Mouse (Mus musculus): ENCODE data around the gene Arrdc3. TPM values are rescaled to one million over a fixed set of nuclear protein-coding genes. Genes with fewer than 3 reads are reported as not detected.

Arrdc3 gene
- polyA plus RNA-seq, 1 experiment, result 58.4 TPM

DNA sequence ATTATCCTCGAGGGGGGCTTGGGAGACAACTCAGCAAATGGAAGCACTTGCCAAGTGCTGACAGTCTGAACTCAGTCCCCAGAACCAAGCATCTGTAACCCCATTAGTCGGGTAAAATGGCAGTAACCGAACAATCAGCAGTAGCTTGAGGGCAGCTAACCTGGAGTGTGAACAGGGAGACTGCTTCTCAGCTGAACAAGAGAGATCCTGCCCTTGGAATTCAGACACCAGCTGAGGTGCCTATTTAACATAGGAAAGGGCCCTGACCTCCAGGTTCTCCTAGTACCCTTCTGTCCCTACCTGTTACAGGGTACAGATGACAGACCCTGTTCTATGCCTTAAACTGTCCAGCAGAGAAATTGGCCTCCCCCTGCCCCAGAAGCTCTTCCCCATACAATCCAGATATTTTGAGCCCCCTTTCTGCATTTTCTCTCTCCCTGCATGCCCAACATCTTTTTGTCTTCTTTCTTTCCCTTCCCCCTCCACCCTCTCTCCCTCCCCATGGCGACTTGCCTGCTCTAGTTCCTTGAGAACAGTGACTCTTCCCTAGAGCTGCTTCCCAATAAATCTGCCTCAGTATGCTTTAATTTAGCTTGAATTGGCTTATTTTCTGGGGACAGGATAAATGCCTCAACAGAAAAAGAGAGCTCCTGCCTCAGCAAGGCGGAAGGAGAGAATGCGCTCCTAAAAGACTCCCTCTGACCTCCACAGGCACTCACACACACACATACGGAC lies 38.6 kb downstream of the Arrdc3 start:
- TF ChIP-seq POLR2A (IDR thresholded peaks at IDR 0.05; ENCODE audit: borderline replicate concordance, extremely low read depth, insufficient read depth, insufficient read length, poor library complexity, severe bottlenecking), result no peak
- TF ChIP-seq CTCF (IDR thresholded peaks at IDR 0.05; ENCODE audit: borderline replicate concordance, extremely low read depth, insufficient read depth, insufficient read length), result no peak
- no peak for DNase-seq (ENCODE audit: low read depth)

DNA sequence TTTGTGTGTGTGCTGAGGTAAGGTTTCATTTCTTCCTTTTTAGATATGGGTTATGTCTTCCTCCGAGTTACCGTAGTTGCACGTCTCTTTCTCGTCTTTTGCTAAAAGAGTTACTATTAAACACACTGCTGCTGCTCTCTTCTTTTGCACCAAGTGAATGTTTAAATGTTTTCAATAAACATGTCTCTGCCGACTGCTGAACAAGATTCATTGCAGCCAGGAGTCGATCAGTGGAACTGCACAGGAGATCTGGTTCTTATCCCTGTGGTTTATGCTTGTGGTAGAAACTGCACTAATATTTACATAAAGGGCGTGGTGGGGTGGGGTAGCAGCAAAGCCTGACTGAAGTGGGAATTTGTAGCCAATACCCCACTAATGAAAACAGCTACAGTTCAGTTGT lies 45.0 kb downstream of the Arrdc3 start:
- no peak for DNase-seq (ENCODE audit: low read depth)
- TF ChIP-seq CTCF (IDR thresholded peaks at IDR 0.05; ENCODE audit: borderline replicate concordance, extremely low read depth, insufficient read depth, insufficient read length) (no peak), POLR2A (IDR thresholded peaks at IDR 0.05; ENCODE audit: borderline replicate concordance, extremely low read depth, insufficient read depth, insufficient read length, poor library complexity, severe bottlenecking) (no peak)

DNA sequence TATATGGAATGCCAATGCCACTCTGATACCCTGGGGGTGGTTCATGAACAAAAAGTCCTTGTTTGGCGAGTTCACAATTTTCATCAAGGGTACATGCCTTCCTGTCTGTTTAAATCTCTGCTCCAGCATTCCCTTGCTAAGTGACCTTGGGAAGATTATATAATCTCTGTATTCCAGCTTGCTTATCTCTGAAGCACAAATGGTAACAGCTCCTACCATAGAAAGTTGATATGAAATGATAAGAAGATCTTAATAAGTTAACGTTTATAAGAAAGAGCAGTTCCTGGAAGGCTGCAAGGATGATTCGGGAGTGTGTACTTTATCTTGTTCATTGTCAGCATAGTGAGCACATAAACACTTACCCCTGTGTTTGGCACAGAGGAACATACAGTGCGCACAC lies 46.8 kb downstream of the Arrdc3 start:
- TF ChIP-seq CTCF (IDR thresholded peaks at IDR 0.05; ENCODE audit: borderline replicate concordance, extremely low read depth, insufficient read depth, insufficient read length), result no peak
- TF ChIP-seq POLR2A (IDR thresholded peaks at IDR 0.05; ENCODE audit: borderline replicate concordance, extremely low read depth, insufficient read depth, insufficient read length, poor library complexity, severe bottlenecking), result no peak
- DNase-seq (ENCODE audit: low read depth), result no peak

DNA sequence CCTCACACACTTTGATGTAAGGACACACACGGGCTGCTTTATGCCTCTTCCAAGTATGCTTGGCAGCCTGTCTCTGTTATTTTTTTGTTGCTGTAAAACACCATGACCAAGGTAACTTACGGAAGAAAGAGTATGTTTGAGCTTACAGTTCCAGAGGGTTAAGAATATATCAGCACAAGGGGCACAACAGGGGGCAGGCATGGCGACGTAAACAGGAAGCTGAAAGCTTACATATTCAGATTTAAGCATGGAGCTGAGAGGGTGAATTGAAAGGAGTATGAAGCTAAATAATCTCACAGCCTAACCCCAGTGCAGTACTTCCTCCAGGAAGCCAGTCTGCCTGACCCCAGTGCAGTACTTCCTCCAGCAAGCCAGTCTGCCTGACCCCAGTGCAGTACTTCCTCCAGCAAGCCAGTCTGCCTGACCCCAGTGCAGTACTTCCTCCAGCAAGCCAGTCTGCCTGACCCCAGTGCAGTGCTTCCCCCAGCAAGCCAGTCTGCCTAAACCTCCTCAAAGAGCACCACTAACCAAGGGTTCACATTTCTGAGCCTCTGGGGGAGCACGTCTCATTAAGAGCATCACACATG lies 49.7 kb downstream of the Arrdc3 start:
- TF ChIP-seq CTCF (IDR thresholded peaks at IDR 0.05; ENCODE audit: borderline replicate concordance, extremely low read depth, insufficient read depth, insufficient read length) (no peak), POLR2A (IDR thresholded peaks at IDR 0.05; ENCODE audit: borderline replicate concordance, extremely low read depth, insufficient read depth, insufficient read length, poor library complexity, severe bottlenecking) (no peak)
- DNase-seq (ENCODE audit: low read depth), result no peak

DNA sequence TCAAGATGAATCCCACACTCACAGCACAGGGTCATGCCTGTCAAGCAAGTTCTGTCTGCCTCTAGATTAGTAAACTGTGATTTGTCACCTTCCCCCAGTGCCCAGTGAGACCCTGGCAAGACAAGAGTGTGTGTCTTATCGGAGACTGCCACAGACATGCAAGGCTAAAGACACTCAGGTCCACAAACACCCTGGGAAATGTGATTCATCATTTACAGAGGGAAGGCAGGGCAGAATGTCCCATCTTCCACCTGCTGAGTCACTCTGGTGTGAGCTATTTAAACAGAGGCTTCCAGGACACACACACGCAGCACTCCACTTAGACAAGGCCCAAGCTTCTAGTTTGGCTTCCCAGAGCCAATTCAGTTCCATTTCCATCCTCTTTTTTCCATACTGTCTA lies 53.2 kb downstream of the Arrdc3 start:
- no peak for DNase-seq (ENCODE audit: low read depth)
- TF ChIP-seq POLR2A (IDR thresholded peaks at IDR 0.05; ENCODE audit: borderline replicate concordance, extremely low read depth, insufficient read depth, insufficient read length, poor library complexity, severe bottlenecking) (no peak), CTCF (IDR thresholded peaks at IDR 0.05; ENCODE audit: borderline replicate concordance, extremely low read depth, insufficient read depth, insufficient read length) (no peak)

DNA sequence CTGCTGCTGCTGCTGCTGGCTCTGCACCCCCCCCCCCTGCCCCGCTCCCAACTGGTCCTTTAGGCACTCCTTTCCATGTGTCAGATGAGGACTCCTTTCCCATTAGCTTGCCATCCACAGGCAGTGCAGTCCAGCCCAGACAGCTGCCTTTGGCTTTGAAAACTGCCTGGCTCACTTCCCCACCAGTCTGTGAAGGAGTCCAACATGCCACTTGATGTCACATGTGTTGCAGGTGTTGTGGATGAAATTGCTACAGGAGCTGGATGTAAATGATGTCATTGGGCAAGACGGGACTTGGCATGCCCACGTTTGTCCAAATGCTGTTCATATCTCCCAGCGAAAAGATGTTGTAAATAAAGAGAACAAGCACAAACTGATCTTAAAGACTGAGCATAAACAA lies 56.0 kb downstream of the Arrdc3 start:
- TF ChIP-seq POLR2A (IDR thresholded peaks at IDR 0.05; ENCODE audit: borderline replicate concordance, extremely low read depth, insufficient read depth, insufficient read length, poor library complexity, severe bottlenecking), result no peak
- TF ChIP-seq CTCF (IDR thresholded peaks at IDR 0.05; ENCODE audit: borderline replicate concordance, extremely low read depth, insufficient read depth, insufficient read length), result no peak
- peak; percentile 8 for DNase-seq (ENCODE audit: low read depth)

DNA sequence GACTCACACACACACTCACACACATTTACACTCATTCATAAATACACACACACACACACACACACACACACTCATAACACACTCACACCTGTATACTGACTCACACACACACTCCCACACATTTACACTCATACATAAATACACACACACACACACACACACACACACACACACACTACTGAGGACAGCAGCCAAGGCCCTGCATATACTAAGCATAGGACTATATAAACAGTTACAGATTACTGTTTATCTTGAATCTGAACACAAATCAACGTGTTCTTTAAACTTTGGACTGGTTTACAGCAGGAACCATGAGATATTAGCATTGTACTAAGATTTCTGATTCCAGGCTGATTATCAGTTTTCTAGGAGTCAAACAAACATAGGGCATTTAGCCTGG lies 56.7 kb downstream of the Arrdc3 start:
- DNase-seq (ENCODE audit: low read depth), result no peak
- no peak for TF ChIP-seq CTCF (IDR thresholded peaks at IDR 0.05; ENCODE audit: borderline replicate concordance, extremely low read depth, insufficient read depth, insufficient read length)
- TF ChIP-seq POLR2A (IDR thresholded peaks at IDR 0.05; ENCODE audit: borderline replicate concordance, extremely low read depth, insufficient read depth, insufficient read length, poor library complexity, severe bottlenecking), result no peak

DNA sequence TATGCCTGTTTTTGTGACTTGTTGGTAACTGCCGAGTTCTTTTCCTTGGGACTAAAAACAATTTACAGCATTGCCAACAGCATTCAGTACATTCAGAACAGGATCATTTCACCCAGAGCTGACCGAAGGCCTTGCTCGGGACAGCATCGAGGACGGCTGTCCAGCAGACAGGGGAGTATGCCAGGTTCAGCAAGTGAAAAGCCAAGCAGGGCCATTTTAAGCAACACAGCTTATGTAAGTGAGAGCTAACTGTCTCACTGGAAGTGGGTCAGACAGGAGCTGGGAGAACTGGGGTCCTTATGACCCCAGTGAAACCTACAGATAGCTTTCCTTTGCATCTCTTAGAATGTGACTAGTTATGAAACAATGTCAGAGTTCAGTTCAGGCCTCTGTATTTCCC lies 57.2 kb downstream of the Arrdc3 start:
- DNase-seq (ENCODE audit: low read depth), result no peak
- TF ChIP-seq CTCF (IDR thresholded peaks at IDR 0.05; ENCODE audit: borderline replicate concordance, extremely low read depth, insufficient read depth, insufficient read length) (no peak), POLR2A (IDR thresholded peaks at IDR 0.05; ENCODE audit: borderline replicate concordance, extremely low read depth, insufficient read depth, insufficient read length, poor library complexity, severe bottlenecking) (no peak)

DNA sequence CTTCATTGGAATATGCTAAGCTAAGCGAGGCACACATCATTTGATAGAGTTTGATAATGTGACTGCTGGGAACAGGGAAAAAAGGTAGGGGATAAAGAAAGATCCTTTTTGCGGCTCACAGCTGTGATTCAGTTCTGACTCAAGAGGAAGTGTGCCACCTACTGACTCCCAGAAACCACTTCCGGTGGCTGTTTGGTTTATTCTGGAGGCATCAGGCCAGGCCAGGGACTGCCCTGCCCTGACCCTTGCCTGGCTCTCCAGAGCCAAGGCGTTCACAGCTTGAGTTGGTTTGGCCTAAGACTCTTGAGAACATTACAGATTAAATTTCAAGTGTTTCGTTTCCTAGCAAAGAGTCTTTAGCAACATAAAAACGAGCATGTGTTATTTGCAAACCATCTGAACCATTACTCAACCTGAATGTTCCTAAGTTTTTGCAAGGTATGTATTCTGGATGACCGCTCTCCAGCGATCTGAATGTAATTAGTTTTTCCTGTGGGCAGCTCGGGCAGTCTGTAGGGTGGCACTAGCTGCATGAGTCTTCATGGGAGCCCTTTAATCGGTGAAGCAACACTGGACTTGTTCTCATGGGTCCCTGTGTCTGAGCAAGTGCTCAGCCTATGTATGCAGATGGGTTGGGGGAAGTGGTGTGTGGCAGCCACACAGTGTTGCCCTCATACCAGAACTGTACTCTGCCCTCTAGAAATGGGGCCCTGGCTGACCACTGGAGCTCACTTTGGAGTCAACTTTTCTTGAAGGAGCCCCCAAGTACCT lies 57.9 kb downstream of the Arrdc3 start:
- peak; percentile 15; the same call in 1 of the 2 replicates for TF ChIP-seq CTCF (IDR thresholded peaks at IDR 0.05; ENCODE audit: borderline replicate concordance, extremely low read depth, insufficient read depth, insufficient read length)
- no peak for TF ChIP-seq POLR2A (IDR thresholded peaks at IDR 0.05; ENCODE audit: borderline replicate concordance, extremely low read depth, insufficient read depth, insufficient read length, poor library complexity, severe bottlenecking)
- peak; percentile 7 for DNase-seq (ENCODE audit: low read depth)

DNA sequence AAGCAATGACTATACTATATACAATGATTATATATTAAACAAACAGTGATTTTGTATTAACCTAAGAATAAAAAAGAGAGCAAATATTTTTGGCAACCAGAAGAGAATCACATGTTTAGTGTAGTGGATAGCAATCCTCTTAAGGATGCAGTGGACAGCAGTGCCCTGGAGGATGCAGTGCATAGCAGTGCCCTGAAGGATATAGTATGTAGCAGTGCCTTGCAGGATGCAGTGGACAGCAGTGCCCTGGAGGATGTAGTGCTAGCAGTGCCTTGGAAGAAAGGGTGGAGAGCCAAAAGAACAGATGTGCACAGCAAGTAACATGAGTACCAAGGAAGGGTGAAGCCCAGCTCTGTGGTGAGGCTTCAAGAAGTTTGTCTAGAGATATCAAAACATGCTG lies 61.3 kb downstream of the Arrdc3 start:
- DNase-seq (ENCODE audit: low read depth), result no peak

More for the DNA sequence above, 61.3 kb downstream of the Arrdc3 start:
- TF ChIP-seq POLR2A (IDR thresholded peaks at IDR 0.05; ENCODE audit: borderline replicate concordance, extremely low read depth, insufficient read depth, insufficient read length, poor library complexity, severe bottlenecking), result no peak
- TF ChIP-seq CTCF (IDR thresholded peaks at IDR 0.05; ENCODE audit: borderline replicate concordance, extremely low read depth, insufficient read depth, insufficient read length), result no peak
